Mouse (Mus musculus) cortical plate, adult 2 months (tissue): ENCODE measurements around the gene Ralgps2. TPM values are rescaled to one million over a fixed set of nuclear protein-coding genes. Genes with fewer than 3 reads are reported as not detected.

Experiments used
- H3K27ac ChIP-seq: fragments of 200-500 bp; 2 replicates; pipeline ENCODE4 v1.5.1; 2012; ENCODE audit warnings: low read length, control low read depth, inconsistent platforms; ENCODE audit not compliant: insufficient read depth
- H3K4me1 ChIP-seq: fragments of 200-500 bp; 2 replicates; pipeline ENCODE4 v1.6.1; 2011; ENCODE audit warnings: low read length; ENCODE audit not compliant: control insufficient read depth, insufficient read depth
- H3K4me3 ChIP-seq: fragments of 200-500 bp; 2 replicates; pipeline ENCODE4 v1.5.1; 2011; ENCODE audit warnings: mild to moderate bottlenecking, low read length, control low read depth; ENCODE audit not compliant: insufficient read depth
- CTCF ChIP-seq: fragments of 200-500 bp; IDR thresholded peaks from 2 replicates; pipeline ENCODE4 v1.5.1; 2011; ENCODE audit warnings: mild to moderate bottlenecking, control low read depth, low read length; ENCODE audit not compliant: insufficient read depth; ENCODE audit errors: extremely low read depth
- POLR2A ChIP-seq: fragments of 200-500 bp; IDR thresholded peaks from 2 replicates; pipeline ENCODE4 v1.6.1; 2011; ENCODE audit warnings: mild to moderate bottlenecking, low read length, control low read depth; ENCODE audit not compliant: insufficient read depth; ENCODE audit errors: extremely low read depth
- polyA plus RNA-seq: library from polyadenylated mRNA; depleted of rRNA; stranded (reverse); fragments of >200 nt; gene quantifications from 2 replicates; pipeline ENCODE4 v1.2.3, GENCODE M21; 2012

Gene Ralgps2
- polyA plus RNA-seq, 1 experiment, result 17.9 TPM

DNA sequence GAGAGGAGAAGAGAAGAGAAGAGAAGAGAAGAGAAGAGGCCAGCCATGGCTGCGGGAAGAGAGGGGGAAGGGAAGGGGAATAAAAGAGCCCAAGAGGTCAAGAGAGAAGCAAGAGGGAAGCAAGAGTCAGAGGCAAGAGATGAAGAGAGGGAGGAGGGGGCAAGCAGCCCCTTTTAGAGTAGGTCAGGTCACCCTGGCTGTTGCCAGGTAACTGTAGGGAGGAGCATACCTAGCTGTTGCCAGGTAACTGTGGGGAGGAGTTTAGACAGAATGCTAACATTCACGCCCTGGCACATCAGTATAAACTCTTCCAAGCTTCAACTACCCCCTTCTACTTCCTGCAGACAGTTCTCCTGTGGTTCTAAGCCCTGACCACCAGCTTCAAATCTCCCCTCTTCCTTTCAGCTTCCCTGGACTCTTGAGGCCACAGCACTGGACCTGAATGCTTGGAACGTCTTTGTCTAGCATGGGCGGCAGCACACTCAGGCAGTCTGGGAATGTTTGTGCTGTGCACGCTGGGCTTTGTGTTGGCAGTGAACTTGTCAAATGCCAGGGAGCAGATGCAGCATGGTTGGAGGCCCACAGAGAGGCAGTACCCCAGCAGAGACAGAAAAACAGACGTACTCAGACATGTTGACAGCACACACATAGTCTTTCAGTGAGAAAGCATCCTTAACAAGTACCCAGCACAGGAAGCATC is 152.1 kb downstream of the Ralgps2 start:
- Histone ChIP-seq H3K4me3 (no peak overlapping the region), H3K4me1 (no peaks in the 10 kb centered on the region), H3K27ac (no peak overlapping the region)
- no peak for TF ChIP-seq CTCF
- TF ChIP-seq POLR2A, result no peak

DNA sequence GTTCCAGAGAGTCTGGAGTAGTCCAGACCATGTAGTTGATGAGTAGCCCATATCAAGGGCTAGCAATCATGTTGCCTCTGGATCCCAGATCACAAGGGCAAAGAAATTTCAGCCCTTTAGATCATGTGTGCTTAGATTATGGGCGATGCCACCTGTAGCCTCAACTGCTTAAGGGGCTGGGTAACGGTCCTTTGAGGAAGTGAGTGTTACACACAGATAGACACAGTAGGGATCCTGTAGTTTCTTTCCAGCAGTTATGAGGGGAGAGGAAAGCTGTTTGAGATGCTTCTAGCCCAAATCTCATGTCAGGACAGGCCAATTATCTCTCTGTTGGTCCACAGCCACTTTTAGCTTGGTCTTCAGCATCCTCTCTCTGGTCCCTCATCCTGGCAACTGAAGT is 153.4 kb downstream of the Ralgps2 start:
- no peak for TF ChIP-seq POLR2A
- no peak for TF ChIP-seq CTCF
- no peaks in the 10 kb centered on the region for H3K4me1 ChIP-seq

DNA sequence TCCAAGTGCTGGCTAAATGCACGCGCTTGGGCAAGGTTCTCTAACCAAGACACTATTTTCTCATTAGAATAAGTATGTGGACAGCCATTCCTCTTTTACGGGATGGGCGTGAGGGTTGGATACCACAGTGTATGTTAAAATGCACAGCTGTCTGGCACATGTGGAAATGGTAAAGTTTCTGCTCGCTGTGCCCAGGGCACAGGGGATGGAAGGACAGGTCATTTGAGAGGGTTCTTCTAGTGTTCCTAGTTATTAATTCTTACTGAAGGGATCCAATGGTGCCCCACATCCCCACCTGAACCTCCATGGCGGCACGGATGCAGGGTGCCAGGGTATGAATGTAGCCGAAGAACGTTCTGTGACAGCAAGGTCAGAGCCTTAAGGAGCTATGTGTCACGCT is 154.5 kb downstream of the Ralgps2 start:
- Histone ChIP-seq H3K4me1 (no peaks in the 10 kb centered on the region), H3K27ac (no peak overlapping the region), H3K4me3 (no peak overlapping the region)
- no peak for TF ChIP-seq POLR2A
- no peak for TF ChIP-seq CTCF

More for the DNA sequence above, 153.4 kb downstream of the Ralgps2 start:
- Histone ChIP-seq H3K4me3 (no peak overlapping the region), H3K27ac (no peak overlapping the region)

DNA sequence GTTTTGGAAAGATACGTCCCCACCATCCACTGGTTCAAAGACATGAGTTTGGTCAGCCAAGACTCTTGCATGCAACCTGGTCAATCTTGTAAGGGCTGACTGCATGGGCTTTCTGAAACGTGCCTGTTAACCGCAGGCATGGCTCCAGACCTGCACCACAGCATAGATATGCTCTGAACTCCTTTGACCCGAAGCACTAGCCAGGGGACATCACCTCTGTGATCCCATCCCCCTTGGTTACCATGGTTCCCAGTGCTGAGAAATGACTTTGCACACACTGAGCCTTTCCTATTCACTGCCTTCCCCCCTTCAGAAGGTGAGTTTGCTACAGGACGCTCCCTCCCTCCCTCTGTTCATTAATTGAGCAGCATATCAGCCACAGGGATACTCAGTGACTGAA is 155.3 kb downstream of the Ralgps2 start:
- Histone ChIP-seq H3K4me3 (no peak overlapping the region), H3K4me1 (no peaks in the 10 kb centered on the region), H3K27ac (no peak overlapping the region)
- TF ChIP-seq CTCF (no peak), POLR2A (no peak)

DNA sequence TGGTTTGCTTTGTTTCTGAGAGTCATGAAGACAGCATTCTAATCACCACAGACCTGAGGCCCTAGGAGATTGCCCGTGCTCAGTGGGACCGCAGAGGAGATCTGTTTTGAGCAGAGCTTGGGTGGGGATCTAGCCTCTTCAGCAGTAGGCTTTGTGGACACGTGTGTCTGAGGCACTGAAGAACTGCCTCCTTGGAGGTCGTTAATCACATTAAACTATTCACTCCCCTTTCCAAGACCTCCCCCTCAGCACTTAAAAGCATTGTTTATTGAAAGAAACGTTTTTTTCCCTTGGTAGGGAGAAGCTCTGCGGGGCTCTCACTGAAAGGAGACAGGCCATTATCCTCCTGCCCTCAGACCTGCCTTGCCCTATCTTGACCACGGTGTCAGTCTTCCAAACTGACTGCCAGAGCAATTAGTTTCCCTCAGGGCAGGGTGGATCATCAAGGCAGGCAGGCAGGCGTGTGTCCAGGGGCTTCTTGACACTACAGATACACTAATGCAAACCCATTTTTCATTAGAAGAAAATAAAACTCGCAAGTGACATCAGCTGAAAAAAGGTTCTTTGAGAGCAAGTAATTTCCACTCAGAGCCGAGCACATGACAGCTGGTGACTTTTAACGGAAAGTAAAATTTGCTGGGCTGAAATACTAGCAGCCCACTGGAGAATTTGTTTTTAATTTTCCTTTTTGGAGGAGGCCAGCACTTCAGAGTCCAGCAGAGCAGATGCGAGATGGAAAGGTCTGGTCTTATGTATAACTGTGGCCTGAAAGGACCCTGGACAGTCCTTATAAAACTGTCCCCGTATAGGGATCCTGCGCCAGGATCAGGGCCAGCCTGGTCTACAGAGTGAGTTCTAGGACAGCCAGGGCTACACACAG is 157.2 kb downstream of the Ralgps2 start:
- TF ChIP-seq CTCF, result no peak
- no peak for TF ChIP-seq POLR2A
- Histone ChIP-seq H3K27ac (no peak overlapping the region), H3K4me3 (no peak overlapping the region), H3K4me1 (no peaks in the 10 kb centered on the region)

DNA sequence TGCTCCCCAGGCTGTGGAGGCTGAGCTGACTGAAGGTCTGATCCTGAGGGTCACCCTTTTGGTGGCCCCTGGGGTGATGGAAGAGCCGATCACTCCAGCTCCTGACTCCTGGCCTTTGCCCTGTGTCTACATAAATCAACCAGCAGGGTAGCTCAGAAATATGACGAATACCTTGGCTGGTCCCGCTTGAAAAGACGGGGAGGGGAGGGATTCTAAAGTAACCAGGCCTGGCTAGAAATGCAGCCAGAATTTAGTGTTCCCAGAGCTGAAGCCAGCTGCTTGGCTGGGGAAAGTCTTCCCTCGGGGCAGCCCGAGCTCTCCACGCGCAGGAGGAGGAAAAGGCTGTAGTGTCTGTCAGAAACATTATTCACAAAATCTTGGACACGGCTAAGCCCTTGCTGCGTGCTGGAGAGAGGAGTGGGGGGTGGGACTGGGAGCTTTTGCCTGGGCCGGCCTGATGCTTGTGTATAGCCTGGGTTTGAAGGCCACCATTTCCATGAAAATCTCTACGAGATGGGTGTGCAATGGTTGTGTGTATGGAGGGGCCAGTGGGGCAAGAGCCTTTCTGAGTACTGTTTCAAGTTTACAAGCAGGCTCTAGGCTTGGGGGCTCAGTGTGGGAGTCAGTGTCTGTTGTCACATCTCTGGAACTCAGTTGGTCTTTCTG is 158.2 kb downstream of the Ralgps2 start:
- H3K4me1 ChIP-seq, result no peaks in the 10 kb centered on the region
- no peak overlapping the region for H3K4me3 ChIP-seq
- no peak overlapping the region for H3K27ac ChIP-seq
- TF ChIP-seq CTCF (no peak), POLR2A (no peak)

DNA sequence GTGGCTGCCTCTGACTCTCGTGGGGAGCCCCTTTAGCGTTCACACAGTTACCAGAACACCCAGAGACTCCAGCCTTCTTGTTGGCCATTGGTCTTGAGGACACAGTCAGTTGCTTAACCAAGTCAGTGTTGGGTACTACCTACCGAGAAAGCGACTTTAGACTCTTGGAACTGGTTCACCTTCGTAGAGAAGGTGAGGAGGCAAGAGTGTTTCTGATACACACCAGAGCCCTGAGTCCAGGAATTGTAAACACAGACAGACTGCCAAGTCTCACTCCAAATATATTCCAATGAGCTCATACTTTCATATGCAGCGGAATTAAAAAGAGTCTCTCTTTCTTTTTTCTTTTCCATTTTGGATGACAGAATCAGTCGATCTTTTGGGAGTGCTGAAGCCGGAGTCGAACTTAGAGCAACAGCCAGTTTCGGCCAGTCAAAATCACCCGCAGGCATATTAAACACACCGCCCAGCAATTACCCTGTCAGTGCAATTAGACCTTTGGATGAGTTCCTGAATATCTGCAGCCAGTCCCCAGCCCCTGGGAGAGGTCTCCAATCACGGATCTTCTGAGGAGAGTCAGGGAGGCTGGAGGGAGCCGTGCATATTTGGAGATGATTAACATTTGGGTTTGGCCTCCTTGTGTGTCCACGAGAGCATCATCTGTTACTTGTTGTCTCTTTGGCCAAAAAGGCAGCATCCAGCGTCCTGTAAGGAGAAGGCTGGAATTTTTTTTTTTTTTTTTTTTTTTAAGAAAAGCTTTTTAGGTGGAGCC is 159.0 kb downstream of the Ralgps2 start:
- H3K27ac ChIP-seq, result no peak overlapping the region
- TF ChIP-seq CTCF, result no peak
- no peak for TF ChIP-seq POLR2A
- H3K4me1 ChIP-seq, result no peaks in the 10 kb centered on the region
- no peak overlapping the region for H3K4me3 ChIP-seq

DNA sequence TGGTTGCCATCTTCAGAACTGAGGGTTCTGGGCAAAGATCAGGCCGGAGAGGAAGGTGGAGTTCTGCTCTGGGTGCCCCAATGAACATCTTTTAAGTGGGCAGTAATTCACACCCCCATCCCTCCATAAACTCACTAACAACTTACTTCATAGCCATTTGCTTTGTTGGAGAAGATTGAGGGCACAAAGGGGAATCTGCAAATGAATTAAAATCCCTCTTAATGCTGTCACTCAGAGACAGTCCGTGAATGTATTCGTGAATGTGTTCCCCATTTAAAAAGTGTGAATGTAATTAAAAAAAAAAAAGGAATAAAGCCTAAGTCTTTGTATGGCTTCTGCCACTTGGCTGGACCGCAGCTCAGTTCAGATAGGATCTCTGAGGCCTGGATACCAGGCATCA is 159.8 kb downstream of the Ralgps2 start:
- TF ChIP-seq POLR2A (no peak), CTCF (no peak)
- H3K4me1 ChIP-seq, result no peaks in the 10 kb centered on the region
- no peak overlapping the region for H3K27ac ChIP-seq
- no peak overlapping the region for H3K4me3 ChIP-seq

DNA sequence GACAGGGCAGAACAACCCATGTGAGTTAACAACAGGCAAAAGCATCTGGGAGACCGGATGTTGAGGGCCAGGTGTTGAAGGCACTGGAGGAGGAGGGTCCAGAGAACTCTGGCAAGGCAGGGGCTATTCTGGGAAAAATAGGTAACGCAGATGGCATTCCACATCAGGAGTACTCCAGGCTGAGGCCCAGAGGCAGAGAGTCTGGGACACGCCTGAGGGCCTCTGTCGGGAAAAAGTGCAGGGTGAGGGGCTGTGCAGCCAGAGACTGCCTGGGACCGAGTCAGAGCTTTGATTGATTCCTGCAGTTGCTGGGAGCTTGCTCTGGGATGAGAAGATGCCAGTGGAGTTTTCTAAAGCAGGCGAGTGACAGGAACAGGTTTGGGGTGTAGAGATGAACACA is 160.4 kb downstream of the Ralgps2 start:
- TF ChIP-seq CTCF, result no peak
- no peak for TF ChIP-seq POLR2A

More for the DNA sequence above, 160.4 kb downstream of the Ralgps2 start:
- Histone ChIP-seq H3K27ac (no peak overlapping the region), H3K4me3 (no peak overlapping the region), H3K4me1 (no peaks in the 10 kb centered on the region)
